Mouse (Mus musculus): ENCODE data around the gene Spib. TPM values are rescaled to one million over a fixed set of nuclear protein-coding genes. Genes with fewer than 3 reads are reported as not detected.

The Spib gene
- polyA plus RNA-seq, 1 experiment = 0.27 TPM

DNA sequence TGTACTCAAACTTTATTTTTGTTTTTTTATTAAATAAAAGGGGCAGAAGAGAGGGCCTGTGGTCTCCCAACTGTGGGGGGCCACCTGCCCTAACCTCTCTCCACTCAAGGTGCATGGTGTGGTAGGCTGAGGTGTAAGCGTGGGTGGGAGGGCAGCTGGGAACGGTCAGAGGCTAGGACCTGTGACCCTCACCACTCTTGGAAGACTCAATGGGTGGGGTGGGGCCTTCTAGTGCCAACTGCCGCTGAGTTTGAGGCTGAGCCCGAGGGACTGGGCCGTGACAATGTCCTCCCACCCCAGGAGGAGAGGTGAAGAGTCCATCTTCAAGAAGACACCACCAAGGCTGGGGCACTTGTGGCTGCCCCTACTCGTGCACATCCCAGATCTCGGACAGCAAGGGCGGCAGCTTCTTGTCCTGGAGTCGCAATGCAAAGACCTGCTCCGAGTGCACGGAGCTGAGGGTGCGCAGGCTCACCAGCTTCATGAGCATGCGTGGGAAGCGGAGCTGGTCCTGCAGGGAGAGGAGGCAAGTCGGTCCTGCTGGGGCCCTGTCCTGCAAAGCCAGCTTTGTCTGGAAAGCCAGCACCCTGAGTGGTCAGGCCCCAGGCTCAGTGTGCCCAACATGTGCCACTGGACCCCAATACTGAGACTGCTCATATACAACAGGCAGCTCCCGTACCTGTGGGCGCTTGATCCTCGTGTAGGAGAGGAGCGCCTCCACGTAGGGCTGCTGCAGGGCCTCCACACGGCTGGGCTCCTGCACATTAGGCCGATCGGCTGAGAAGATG, 17.9 kb upstream of the Spib start:
- 0 out of 2 replicates have a peak, but pooled peaks cover 1% of the 10 kb centered on the region for H3K4me1 ChIP-seq (ENCODE audit: control insufficient read depth, insufficient read depth, low read length)
- no peak for TF ChIP-seq CTCF (IDR thresholded peaks at IDR 0.05; ENCODE audit: extremely low read depth, insufficient read depth, low read length)
- no peak for TF ChIP-seq POLR2A (IDR thresholded peaks at IDR 0.05; ENCODE audit: extremely low read depth, insufficient read depth, low read length)

DNA sequence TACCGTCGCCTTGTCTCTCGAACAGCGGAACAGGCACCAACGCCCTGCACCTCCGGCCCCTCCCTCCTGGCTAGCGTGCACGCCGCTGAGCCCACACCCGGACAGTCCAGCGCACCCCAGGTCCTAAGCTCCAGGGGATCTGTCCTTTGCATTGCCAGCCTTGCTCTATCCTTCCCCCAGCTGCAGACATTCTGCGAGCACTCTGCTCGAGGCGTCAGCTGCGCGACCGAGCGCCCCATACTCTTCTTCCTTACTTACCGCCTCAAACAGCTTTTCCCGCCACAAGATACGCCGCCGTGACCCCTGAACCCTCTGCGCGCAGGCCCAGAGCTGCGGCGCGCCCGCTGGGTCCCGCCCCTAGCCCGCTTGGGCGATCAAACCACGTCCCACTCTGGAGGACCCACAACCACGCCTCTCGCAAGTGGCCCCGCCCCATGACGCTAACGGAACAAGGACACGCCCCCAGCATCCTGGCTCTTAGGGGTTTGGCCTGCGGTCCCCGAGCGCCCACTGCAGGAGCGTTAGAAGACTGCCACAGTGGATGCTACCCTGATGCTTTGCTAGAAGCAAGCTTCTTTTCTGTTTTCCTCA, 16.7 kb upstream of the Spib start, which contains the start of gene Pold1:
TSS of gene Pold1 (minus strand) at position 353 of the 591 bp plus-strand sequence.
- TF ChIP-seq CTCF (IDR thresholded peaks at IDR 0.05; ENCODE audit: extremely low read depth, insufficient read depth, low read length) (peak; percentile 80), POLR2A (IDR thresholded peaks at IDR 0.05; ENCODE audit: extremely low read depth, insufficient read depth, low read length) (peak; percentile 44; the same call in 1 of the 2 replicates)
- H3K27ac ChIP-seq (ENCODE audit: insufficient read depth, low read length) = no peak within 1 kb of the TSS

More for the DNA sequence above, 17.9 kb upstream of the Spib start:
- H3K27ac ChIP-seq (ENCODE audit: insufficient read depth, low read length) = no peak overlapping the region
- H3K4me3 ChIP-seq (ENCODE audit: insufficient read depth, low read length) = no peak overlapping the region

DNA sequence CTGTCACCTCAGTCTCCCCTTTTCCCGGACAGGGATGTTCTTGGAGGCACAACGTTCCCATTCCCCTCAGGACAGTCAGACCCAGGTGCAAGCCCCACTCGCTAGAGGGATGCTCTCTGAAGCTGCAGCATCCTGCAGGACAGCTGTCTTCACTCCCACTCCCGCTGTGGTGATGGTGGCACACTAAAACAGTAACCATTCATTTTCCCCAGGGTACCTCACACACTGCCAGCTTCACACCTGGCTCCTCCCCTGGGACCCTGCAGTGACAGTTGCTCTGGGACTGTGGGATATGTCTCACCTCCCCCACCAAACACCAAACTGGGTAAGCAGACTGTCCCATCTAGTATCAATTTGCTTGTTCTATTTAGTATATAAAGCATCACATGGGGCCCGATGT, 15.9 kb upstream of the Spib start:
- no peaks in the 10 kb centered on the region for H3K4me1 ChIP-seq (ENCODE audit: control insufficient read depth, insufficient read depth, low read length)

More for the DNA sequence above, 16.7 kb upstream of the Spib start, which contains the start of gene Pold1:
- Histone ChIP-seq H3K4me3 (ENCODE audit: insufficient read depth, low read length) (peak within 1 kb of the TSS; percentile 42), H3K4me1 (ENCODE audit: control insufficient read depth, insufficient read depth, low read length) (0 out of 2 replicates have a peak, but pooled peaks cover 1% of the 10 kb centered on the region)

DNA sequence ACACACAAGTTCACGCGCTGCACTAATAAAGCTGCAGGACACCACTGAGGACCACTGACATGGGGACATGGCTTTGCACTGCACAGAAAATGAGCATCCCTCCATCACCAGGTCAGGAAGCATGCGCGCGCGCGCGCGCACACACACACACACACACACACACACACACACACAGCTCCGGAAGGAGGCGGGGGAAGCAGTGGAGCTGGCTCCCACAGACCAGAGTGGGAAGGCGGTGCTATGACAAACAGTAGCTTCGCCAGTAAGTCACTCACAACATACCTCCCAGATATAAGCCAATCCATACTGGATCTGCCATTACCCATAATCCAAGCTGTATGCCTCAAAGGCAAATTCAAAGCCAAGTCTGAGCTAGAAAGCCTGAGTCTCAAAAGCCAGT, 15.2 kb upstream of the Spib start:
- H3K4me1 ChIP-seq (ENCODE audit: control insufficient read depth, insufficient read depth, low read length) = no peaks in the 10 kb centered on the region
- H3K27ac ChIP-seq (ENCODE audit: insufficient read depth, low read length) = no peak overlapping the region
- H3K4me3 ChIP-seq (ENCODE audit: insufficient read depth, low read length) = no peak overlapping the region
- TF ChIP-seq CTCF (IDR thresholded peaks at IDR 0.05; ENCODE audit: extremely low read depth, insufficient read depth, low read length) (no peak), POLR2A (IDR thresholded peaks at IDR 0.05; ENCODE audit: extremely low read depth, insufficient read depth, low read length) (no peak)

More for the DNA sequence above, 15.9 kb upstream of the Spib start:
- H3K4me3 ChIP-seq (ENCODE audit: insufficient read depth, low read length) = no peak overlapping the region; the same call in 1 of the 2 replicates
- TF ChIP-seq POLR2A (IDR thresholded peaks at IDR 0.05; ENCODE audit: extremely low read depth, insufficient read depth, low read length) = no peak
- no peak for TF ChIP-seq CTCF (IDR thresholded peaks at IDR 0.05; ENCODE audit: extremely low read depth, insufficient read depth, low read length)
- H3K27ac ChIP-seq (ENCODE audit: insufficient read depth, low read length) = no peak overlapping the region

DNA sequence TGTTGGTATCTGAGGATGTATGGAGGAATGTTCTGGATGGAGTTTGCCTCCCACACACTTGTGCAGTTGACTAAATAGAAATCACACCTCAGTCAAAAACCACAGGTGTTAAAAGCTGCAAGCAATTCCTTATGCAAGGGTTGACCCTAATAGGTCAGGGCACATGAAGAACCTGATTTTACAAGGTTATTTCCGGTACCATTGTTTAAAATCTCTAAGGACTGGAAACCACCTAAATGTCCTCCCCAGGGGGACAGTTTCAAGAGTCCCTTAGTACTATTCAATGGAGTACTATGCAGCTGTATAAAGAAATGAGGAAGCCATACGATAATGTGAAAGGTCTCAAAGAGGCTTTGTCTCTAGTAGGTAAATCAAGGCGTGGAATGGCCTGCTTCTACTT, 14.4 kb upstream of the Spib start:
- Histone ChIP-seq H3K4me3 (ENCODE audit: insufficient read depth, low read length) (no peak overlapping the region), H3K27ac (ENCODE audit: insufficient read depth, low read length) (no peak overlapping the region), H3K4me1 (ENCODE audit: control insufficient read depth, insufficient read depth, low read length) (no peaks in the 10 kb centered on the region)
- TF ChIP-seq CTCF (IDR thresholded peaks at IDR 0.05; ENCODE audit: extremely low read depth, insufficient read depth, low read length) (no peak), POLR2A (IDR thresholded peaks at IDR 0.05; ENCODE audit: extremely low read depth, insufficient read depth, low read length) (no peak)

DNA sequence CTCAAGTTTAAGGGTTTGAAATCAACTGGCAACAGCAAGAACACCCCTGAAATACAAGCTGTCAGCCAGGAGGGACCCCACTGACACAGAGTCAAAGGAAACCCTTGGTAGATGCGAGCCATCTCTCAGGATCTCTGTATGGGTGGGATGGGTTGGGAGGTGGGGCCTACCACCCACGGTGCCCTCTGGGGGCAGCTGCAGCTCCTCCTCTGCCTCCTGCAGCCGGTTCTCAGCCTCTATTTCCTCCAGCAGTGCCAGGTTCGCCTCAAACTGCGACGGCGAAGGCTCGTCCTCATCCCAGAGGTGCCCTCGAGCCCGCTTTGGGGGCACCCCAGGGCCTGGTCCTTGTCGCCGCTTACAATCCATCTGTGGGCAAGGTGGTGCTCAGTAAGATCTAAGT, 11.2 kb upstream of the Spib start:
- Histone ChIP-seq H3K27ac (ENCODE audit: insufficient read depth, low read length) (no peak overlapping the region), H3K4me1 (ENCODE audit: control insufficient read depth, insufficient read depth, low read length) (no peaks in the 10 kb centered on the region), H3K4me3 (ENCODE audit: insufficient read depth, low read length) (no peak overlapping the region)
- TF ChIP-seq CTCF (IDR thresholded peaks at IDR 0.05; ENCODE audit: extremely low read depth, insufficient read depth, low read length) (no peak), POLR2A (IDR thresholded peaks at IDR 0.05; ENCODE audit: extremely low read depth, insufficient read depth, low read length) (no peak)

DNA sequence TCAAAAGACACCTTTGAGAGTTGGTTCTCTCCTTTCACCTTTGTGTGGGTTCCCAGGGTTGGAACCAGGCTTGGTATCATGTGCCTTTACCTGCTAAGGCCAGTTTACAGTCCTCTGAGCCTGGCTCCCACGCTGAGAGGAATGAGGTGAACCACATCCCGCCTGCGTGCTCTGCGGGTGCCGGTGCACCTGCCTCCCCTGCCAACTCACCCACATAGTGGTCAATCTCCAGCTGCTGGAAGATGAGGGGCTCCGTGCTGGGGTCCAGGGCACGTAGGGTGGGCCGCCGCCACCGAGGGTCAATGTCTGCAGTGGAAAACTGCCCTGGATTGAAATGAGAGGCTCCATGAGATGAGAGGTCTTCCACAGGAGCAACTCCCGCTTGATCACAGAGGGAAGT, 10.7 kb upstream of the Spib start:
- Histone ChIP-seq H3K4me1 (ENCODE audit: control insufficient read depth, insufficient read depth, low read length) (no peaks in the 10 kb centered on the region), H3K4me3 (ENCODE audit: insufficient read depth, low read length) (no peak overlapping the region), H3K27ac (ENCODE audit: insufficient read depth, low read length) (no peak overlapping the region)
- TF ChIP-seq POLR2A (IDR thresholded peaks at IDR 0.05; ENCODE audit: extremely low read depth, insufficient read depth, low read length) (no peak), CTCF (IDR thresholded peaks at IDR 0.05; ENCODE audit: extremely low read depth, insufficient read depth, low read length) (no peak)

DNA sequence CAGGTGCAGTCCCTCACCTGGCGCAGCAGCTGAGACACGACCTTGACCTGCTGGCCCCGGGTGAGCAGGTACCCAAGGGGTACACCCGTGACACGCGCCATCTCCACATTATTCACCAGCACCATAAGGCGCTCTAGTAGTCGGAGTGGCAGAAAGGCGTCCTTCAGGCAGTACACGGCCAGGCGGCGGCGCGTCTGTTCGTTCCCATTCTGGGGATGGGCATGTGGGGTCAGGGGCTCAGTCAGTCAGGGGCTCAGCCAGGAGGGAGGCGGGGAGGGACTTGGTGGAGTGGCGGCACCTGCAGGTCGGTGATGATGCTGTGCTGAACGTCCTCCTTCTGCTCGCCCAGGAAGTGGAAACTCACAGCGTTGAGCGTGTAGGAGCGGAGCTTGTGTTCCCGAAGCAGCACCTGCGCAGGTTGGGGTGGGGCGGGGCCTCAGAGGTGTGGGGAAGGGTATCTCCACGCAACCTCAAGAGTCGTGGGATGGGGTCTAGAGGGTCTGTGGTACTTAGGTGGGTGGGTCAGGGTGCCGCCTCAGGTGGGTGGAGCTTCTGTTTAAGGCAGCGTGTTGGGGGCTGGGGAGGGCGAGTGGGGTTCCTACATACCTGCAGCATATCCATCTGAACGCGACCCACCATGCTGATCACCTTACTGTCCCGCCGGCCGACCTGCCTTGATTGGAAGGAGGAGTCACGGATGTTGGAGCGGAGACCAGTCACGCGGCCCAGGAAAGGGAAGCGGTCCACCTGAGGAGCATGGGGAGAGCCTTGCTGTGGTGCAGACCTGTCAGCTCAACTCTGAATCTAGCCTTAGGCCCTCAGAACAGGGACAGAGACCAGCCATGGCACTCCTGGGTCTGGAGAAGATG, 7.1 kb upstream of the Spib start:
- no peak for TF ChIP-seq POLR2A (IDR thresholded peaks at IDR 0.05; ENCODE audit: extremely low read depth, insufficient read depth, low read length)
- no peak for TF ChIP-seq CTCF (IDR thresholded peaks at IDR 0.05; ENCODE audit: extremely low read depth, insufficient read depth, low read length)

DNA sequence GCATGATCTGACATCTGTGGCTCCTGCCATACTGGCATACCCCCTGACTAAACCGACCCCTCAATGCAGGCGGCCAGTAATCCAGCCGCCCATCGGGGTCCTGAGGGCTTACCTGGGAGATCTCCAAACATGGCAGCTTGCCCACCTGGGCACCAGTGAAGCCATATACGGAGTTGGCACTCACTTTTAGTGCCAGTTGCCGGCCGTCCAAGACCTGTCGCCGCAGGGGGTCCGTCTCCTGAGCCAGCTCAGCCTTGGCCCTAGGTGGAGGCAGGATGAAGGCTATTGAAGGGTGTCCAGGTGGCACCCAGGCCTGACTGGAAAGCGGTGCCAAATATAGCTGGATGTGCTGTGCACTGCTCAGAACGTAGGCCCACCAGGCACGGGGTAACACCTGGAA, 5.6 kb upstream of the Spib start:
- H3K4me1 ChIP-seq (ENCODE audit: control insufficient read depth, insufficient read depth, low read length) = peaks cover 3% of the 10 kb centered on the region
- H3K27ac ChIP-seq (ENCODE audit: insufficient read depth, low read length) = no peak overlapping the region
- TF ChIP-seq CTCF (IDR thresholded peaks at IDR 0.05; ENCODE audit: extremely low read depth, insufficient read depth, low read length) (no peak), POLR2A (IDR thresholded peaks at IDR 0.05; ENCODE audit: extremely low read depth, insufficient read depth, low read length) (no peak)
- no peak overlapping the region for H3K4me3 ChIP-seq (ENCODE audit: insufficient read depth, low read length)

More for the DNA sequence above, 7.1 kb upstream of the Spib start:
- Histone ChIP-seq H3K4me3 (ENCODE audit: insufficient read depth, low read length) (no peak overlapping the region), H3K4me1 (ENCODE audit: control insufficient read depth, insufficient read depth, low read length) (peaks cover 3% of the 10 kb centered on the region), H3K27ac (ENCODE audit: insufficient read depth, low read length) (no peak overlapping the region)

Measured in cortical plate, adult 2 months (tissue).